Mouse (Mus musculus): Measurements from ENCODE around the gene Lurap1.

- TF ChIP-seq CTCF (IDR thresholded peaks at IDR 0.05; ENCODE audit: insufficient read depth, low read depth, low read length), result no peak
- no peak for TF ChIP-seq POLR2A (IDR thresholded peaks at IDR 0.05; ENCODE audit: insufficient read depth, low read depth, low read length)
Observed at GRCm38 (mm10) chr4:116105278-116105677, 45.9 kb downstream of the Lurap1 start.

Data from olfactory bulb, adult 2 months (tissue).